ENCODE assay signal across 13 mouse cellular contexts in genomic region chr12:4664929-4665674, GRCm38 (mm10).
DNase-seq lines count a peak whose midpoint lies in the region; ATAC-seq and TF ChIP-seq lines count a peak whose summit lies in the region.
"Had no signal": no experiment of that assay in that cellular context is flagged by ENCODE, and none has a peak within 500 bp of the region (broad histone marks: within the 10 kb centered on the region; RNA-seq: fewer than 3 reads in every experiment).

No protein-coding gene starts in this region.

- no peak overlapping the region for H3K9ac ChIP-seq in midbrain, postnatal 0 days (replicated peaks; ENCODE audit: low read length, poor library complexity, severe bottlenecking)
- no peak overlapping the region for H3K9ac ChIP-seq in midbrain, embryonic 13.5 days (replicated peaks)
- H3K9ac ChIP-seq: liver, embryonic 12.5 days had no signal

- H3K27me3 ChIP-seq in midbrain, postnatal 0 days (ENCODE audit: insufficient read depth, low read length) = no peaks in the 10 kb centered on the region
- H3K27me3 ChIP-seq in midbrain, embryonic 13.5 days = no peaks in the 10 kb centered on the region
- H3K27me3 ChIP-seq: liver, embryonic 12.5 days had no signal

- peak; percentile 9 for DNase-seq in kidney, adult 11 months
- no peak for DNase-seq in kidney, adult 18-20 months
- peak; percentile 13 for DNase-seq in midbrain, postnatal 0 days (ENCODE audit: low spot score)
- peak; percentile 87 for DNase-seq in brain, adult 2 months (ENCODE audit: low read depth, low spot score)
- no peak for DNase-seq in yolk sac, embryonic 10.5 days (ENCODE audit: low spot score)
- DNase-seq: cerebellum, adult 9-10 months had no signal

- ATAC-seq in midbrain, postnatal 0 days (ENCODE audit: low FRiP score) = no peak
- ATAC-seq in midbrain, embryonic 13.5 days = no peak
- ATAC-seq: hindbrain, embryonic 16.5 days; liver, embryonic 12.5 days; midbrain, embryonic 16.5 days had no signal

- 80% methylated on average over 7 of the region's 7 CpGs for WGBS in midbrain, postnatal 0 days
- WGBS in midbrain, embryonic 13.5 days = 86% methylated on average over 7 of the region's 7 CpGs
- 63% methylated on average over 7 of the region's 7 CpGs for WGBS in olfactory bulb, adult 2 months

- no peak for TF ChIP-seq POLR2A in olfactory bulb, adult 2 months (IDR thresholded peaks at IDR 0.05; ENCODE audit: insufficient read depth, low read depth, low read length)

- H3K4me3 ChIP-seq in midbrain, postnatal 0 days (ENCODE audit: low read depth, low read length) = no peak overlapping the region
- H3K4me3 ChIP-seq in midbrain, embryonic 13.5 days (replicated peaks) = no peak overlapping the region
- no peak overlapping the region for H3K4me3 ChIP-seq in olfactory bulb, adult 2 months (ENCODE audit: insufficient read depth, low read depth, low read length)
- H3K4me3 ChIP-seq: embryonic facial prominence, embryonic 10.5 days; liver, embryonic 12.5 days had no signal

- peaks cover 20% of the 10 kb centered on the region; the same call in 1 of the 2 replicates for H3K36me3 ChIP-seq in midbrain, postnatal 0 days (ENCODE audit: insufficient read depth, low read length)
- H3K36me3 ChIP-seq in midbrain, embryonic 13.5 days = peaks cover 23% of the 10 kb centered on the region

- H3K4me1 ChIP-seq in midbrain, postnatal 0 days (ENCODE audit: insufficient read depth, low read length) = no peaks in the 10 kb centered on the region
- H3K4me1 ChIP-seq in midbrain, embryonic 13.5 days (replicated peaks) = peaks cover 6% of the 10 kb centered on the region; the same call in 1 of the 2 replicates
- no peaks in the 10 kb centered on the region for H3K4me1 ChIP-seq in olfactory bulb, adult 2 months (ENCODE audit: control insufficient read depth, insufficient read depth, low read length)
- H3K4me1 ChIP-seq: embryonic facial prominence, embryonic 10.5 days; liver, embryonic 12.5 days had no signal

- H3K9me3 ChIP-seq in midbrain, postnatal 0 days (ENCODE audit: low read length) = no peaks in the 10 kb centered on the region
- no peaks in the 10 kb centered on the region for H3K9me3 ChIP-seq in midbrain, embryonic 13.5 days
- H3K9me3 ChIP-seq: embryonic facial prominence, embryonic 10.5 days; liver, embryonic 12.5 days had no signal

- no peak for TF ChIP-seq CTCF in midbrain, postnatal 0 days (IDR thresholded peaks at IDR 0.05)
- TF ChIP-seq CTCF in olfactory bulb, adult 2 months (IDR thresholded peaks at IDR 0.05; ENCODE audit: insufficient read depth, low read depth, low read length) = no peak

- H3K4me2 ChIP-seq in midbrain, postnatal 0 days (ENCODE audit: low read depth, low read length, poor library complexity, severe bottlenecking) = no peak overlapping the region
- H3K4me2 ChIP-seq in midbrain, embryonic 13.5 days (replicated peaks) = no peak overlapping the region
- H3K4me2 ChIP-seq: liver, embryonic 12.5 days had no signal

- H3K27ac ChIP-seq in midbrain, postnatal 0 days (ENCODE audit: low read depth, low read length) = no peak overlapping the region
- no peak overlapping the region for H3K27ac ChIP-seq in midbrain, embryonic 13.5 days
- H3K27ac ChIP-seq in olfactory bulb, adult 2 months (ENCODE audit: insufficient read depth, low read depth, low read length) = peak overlapping the region; percentile 86
- H3K27ac ChIP-seq: embryonic facial prominence, embryonic 10.5 days; liver, embryonic 12.5 days; macrophage had no signal

Comparison
In these comparisons a context has a peak if more than half of its experiments do, and no peak if none do; other contexts are left out.
1. DNase-seq: peak in kidney, adult 11 months (single experiment), midbrain, postnatal 0 days (single experiment) and brain, adult 2 months (single experiment); none in kidney, adult 18-20 months (single experiment) and yolk sac, embryonic 10.5 days (single experiment).